Mouse (Mus musculus): Measurements from ENCODE around the gene Ooep. TPM values are rescaled to one million over a fixed set of nuclear protein-coding genes. Genes with fewer than 3 reads are reported as not detected.
"Not testable (repeated sequence)": the region's sequence is repeated elsewhere in the genome, so short reads cannot be mapped to it uniquely, and the experiment has no call there.

Gene Ooep
- polyA plus RNA-seq, 1 experiment = not detected

- H3K27ac ChIP-seq (replicated peaks; ENCODE audit: low read depth, low read length) = no peak overlapping the region
- H3K4me1 ChIP-seq (ENCODE audit: control insufficient read depth, insufficient read depth, insufficient read length, low read length) = no peaks in the 10 kb centered on the region
- H3K4me3 ChIP-seq (ENCODE audit: insufficient read depth, low read depth, low read length) = no peak overlapping the region
These were observed 3.6 kb downstream of the Ooep start for GRCm38 (mm10) chr9:78374885-78375389.

- H3K4me3 ChIP-seq (ENCODE audit: insufficient read depth, low read depth, low read length) = no peak overlapping the region
- H3K27ac ChIP-seq (replicated peaks; ENCODE audit: low read depth, low read length) = no peak overlapping the region
- no peaks in the 10 kb centered on the region for H3K4me1 ChIP-seq (ENCODE audit: control insufficient read depth, insufficient read depth, insufficient read length, low read length)
These were observed 4.1 kb downstream of the Ooep start for GRCm38 (mm10) chr9:78374397-78374796.

GRCm38 (mm10) chr9:78372827-78373504 is 5.6 kb downstream of the Ooep start:
- Histone ChIP-seq H3K4me1 (ENCODE audit: control insufficient read depth, insufficient read depth, insufficient read length, low read length) (no peaks in the 10 kb centered on the region), H3K4me3 (ENCODE audit: insufficient read depth, low read depth, low read length) (no peak overlapping the region), H3K27ac (replicated peaks; ENCODE audit: low read depth, low read length) (no peak overlapping the region)

- Histone ChIP-seq H3K4me3 (ENCODE audit: insufficient read depth, low read depth, low read length) (no peak overlapping the region), H3K4me1 (ENCODE audit: control insufficient read depth, insufficient read depth, insufficient read length, low read length) (no peaks in the 10 kb centered on the region), H3K27ac (replicated peaks; ENCODE audit: low read depth, low read length) (no peak overlapping the region)
These were observed 7.1 kb downstream of the Ooep start for GRCm38 (mm10) chr9:78371441-78371840.

DNA sequence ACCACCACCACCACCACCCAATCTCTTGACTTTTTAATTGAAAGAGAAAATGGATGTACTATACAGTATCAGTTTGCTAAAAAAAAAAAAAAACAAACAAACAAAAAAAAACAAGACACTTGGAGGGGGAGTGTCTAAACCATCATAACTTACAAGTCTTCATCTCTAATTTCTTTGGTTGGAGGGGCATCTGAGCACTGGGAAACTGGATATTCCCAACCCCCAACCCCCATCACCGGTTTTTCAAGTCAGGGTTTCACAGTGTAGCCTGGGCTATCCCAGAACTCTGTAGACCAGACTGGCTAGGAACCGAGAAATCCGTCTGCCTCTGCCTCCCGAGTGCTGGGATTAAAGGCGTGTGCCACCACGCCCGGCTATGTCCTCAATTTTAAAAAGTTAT is 8.7 kb downstream of the Ooep start:
- H3K4me1 ChIP-seq (ENCODE audit: control insufficient read depth, insufficient read depth, insufficient read length, low read length) = no peaks in the 10 kb centered on the region
- H3K27ac ChIP-seq (replicated peaks; ENCODE audit: low read depth, low read length) = no peak overlapping the region
- no peak overlapping the region for H3K4me3 ChIP-seq (ENCODE audit: insufficient read depth, low read depth, low read length)

GRCm38 (mm10) chr9:78369349-78369748 is 9.2 kb downstream of the Ooep start:
- Histone ChIP-seq H3K4me1 (ENCODE audit: control insufficient read depth, insufficient read depth, insufficient read length, low read length) (no peaks in the 10 kb centered on the region), H3K4me3 (ENCODE audit: insufficient read depth, low read depth, low read length) (no peak overlapping the region), H3K27ac (replicated peaks; ENCODE audit: low read depth, low read length) (no peak overlapping the region)

DNA sequence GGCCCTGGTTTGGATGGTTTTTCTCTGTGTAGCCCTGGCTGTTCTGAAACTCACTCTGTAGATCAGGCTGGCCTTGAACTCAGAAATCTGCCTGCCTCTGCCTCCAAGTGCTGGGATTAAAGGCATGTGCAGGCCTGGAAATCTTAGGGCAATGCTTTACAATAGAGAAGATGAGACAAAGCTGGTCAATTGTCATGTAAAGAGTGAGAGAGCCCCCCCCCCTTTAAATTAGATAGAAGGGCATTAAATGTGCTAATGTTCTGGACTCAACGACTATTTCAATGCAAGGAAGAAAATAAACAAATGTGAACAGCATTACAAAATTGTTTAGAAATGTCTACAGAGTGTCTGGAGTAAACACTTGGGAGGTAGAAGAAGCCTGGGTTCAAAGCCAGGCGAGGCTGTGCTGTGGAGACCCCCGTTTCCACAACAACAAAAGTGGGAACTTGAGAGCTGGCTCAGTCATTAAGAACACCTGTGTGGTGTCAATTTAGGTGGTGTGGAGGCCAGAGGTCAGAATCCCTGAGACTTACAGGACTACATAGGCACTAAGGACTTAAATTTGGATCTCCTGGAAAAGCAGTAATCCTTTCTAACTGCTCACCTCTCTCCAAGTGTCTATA is 9.7 kb downstream of the Ooep start:
- no peak overlapping the region for H3K4me3 ChIP-seq (ENCODE audit: insufficient read depth, low read depth, low read length)
- H3K27ac ChIP-seq (replicated peaks; ENCODE audit: low read depth, low read length) = no peak overlapping the region
- H3K4me1 ChIP-seq (ENCODE audit: control insufficient read depth, insufficient read depth, insufficient read length, low read length) = no peaks in the 10 kb centered on the region

DNA sequence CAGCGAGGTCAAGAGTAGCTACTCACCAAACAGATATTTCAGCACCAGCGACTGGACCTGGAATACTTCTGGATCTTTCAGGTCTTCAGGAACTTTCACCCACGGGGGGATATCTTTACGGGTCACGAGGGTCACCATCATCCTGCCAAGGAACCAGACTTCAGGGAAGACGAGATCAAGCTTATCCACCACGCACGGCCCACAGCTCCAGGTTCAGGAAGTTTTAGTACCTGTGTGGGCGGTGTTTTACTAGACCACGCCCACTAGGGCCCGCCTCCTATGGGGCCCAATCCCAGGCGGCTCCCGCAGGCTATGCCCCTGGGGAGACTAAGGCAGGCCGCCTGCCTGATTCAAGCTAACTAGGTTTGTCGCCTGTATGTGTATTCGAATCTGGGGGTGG is 10.6 kb downstream of the Ooep start, which contains the start of gene Dppa5a:
Dppa5a (minus strand) TSS at position 219 of the 400 bp plus-strand sequence.
- H3K27ac ChIP-seq (replicated peaks; ENCODE audit: low read depth, low read length) = not testable (repeated sequence)

DNA sequence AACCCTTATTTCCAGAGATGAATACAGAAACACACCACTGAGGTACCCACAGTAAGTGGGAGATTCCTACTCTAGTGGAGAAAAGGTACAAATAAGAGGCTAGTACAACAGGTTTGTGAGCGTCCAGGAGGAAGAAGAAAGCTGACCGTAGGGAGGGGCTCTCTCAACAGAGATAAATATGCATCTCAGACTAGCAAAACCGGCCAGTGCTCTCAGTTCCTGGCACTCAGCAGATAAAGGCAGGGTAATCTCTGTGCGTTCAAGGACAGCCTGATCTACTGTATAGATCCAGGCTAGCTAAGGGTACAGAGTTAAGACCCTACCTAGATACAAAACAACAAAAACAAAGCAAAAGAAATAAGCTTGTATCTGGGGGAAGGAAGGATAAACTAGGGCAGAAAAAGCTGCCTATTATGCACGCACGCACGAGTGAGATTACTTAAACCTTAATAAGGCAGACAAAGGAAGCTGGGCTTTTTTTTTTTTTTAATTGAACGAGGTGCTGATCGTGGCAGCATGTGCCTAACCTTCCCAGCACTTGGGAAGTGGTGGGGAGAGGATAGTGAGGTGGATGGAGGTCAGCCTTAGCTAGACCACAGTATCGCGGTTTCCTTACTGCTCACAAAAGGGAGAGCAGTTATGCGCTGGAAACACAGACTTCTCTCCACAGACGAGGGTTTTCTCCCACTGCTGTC is 12.5 kb downstream of the Ooep start:
- H3K4me3 ChIP-seq (ENCODE audit: insufficient read depth, low read depth, low read length) = no peak overlapping the region
- no peak overlapping the region for H3K27ac ChIP-seq (replicated peaks; ENCODE audit: low read depth, low read length)
- H3K4me1 ChIP-seq (ENCODE audit: control insufficient read depth, insufficient read depth, insufficient read length, low read length) = no peaks in the 10 kb centered on the region

More for the DNA sequence above, 10.6 kb downstream of the Ooep start, which contains the start of gene Dppa5a:
- H3K4me1 ChIP-seq (ENCODE audit: control insufficient read depth, insufficient read depth, insufficient read length, low read length); H3K4me3 ChIP-seq (ENCODE audit: insufficient read depth, low read depth, low read length): not testable (repeated sequence)

- no peak overlapping the region for H3K27ac ChIP-seq (replicated peaks; ENCODE audit: low read depth, low read length)
- H3K4me3 ChIP-seq (ENCODE audit: insufficient read depth, low read depth, low read length) = no peak overlapping the region
- H3K4me1 ChIP-seq (ENCODE audit: control insufficient read depth, insufficient read depth, insufficient read length, low read length) = no peaks in the 10 kb centered on the region
These were observed 13.8 kb downstream of the Ooep start for GRCm38 (mm10) chr9:78364701-78365100.

DNA sequence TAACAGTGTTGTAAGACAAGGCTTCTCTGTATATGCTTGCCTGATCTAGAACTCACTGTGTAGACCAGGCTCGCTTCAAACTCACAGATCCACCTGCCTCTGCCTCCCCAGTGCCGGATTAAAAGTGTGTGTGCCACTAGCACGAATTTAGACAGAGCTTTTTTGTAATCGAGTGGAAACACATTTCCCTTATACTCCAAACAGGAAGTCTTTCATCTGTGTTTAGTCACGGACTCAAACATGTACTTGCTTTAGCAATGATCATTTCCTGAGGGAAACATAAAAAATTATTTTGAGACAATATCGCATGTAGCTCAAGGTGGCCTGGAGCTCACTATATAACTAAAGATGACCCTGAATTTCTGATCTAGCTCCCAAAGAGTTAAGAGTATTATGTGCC is 15.2 kb downstream of the Ooep start:
- Histone ChIP-seq H3K4me1 (ENCODE audit: control insufficient read depth, insufficient read depth, insufficient read length, low read length) (no peaks in the 10 kb centered on the region), H3K4me3 (ENCODE audit: insufficient read depth, low read depth, low read length) (no peak overlapping the region), H3K27ac (replicated peaks; ENCODE audit: low read depth, low read length) (no peak overlapping the region)

- Histone ChIP-seq H3K4me1 (ENCODE audit: control insufficient read depth, insufficient read depth, insufficient read length, low read length) (no peaks in the 10 kb centered on the region), H3K4me3 (ENCODE audit: insufficient read depth, low read depth, low read length) (no peak overlapping the region), H3K27ac (replicated peaks; ENCODE audit: low read depth, low read length) (no peak overlapping the region)
These were observed 18.0 kb downstream of the Ooep start for GRCm38 (mm10) chr9:78360484-78360872.

DNA sequence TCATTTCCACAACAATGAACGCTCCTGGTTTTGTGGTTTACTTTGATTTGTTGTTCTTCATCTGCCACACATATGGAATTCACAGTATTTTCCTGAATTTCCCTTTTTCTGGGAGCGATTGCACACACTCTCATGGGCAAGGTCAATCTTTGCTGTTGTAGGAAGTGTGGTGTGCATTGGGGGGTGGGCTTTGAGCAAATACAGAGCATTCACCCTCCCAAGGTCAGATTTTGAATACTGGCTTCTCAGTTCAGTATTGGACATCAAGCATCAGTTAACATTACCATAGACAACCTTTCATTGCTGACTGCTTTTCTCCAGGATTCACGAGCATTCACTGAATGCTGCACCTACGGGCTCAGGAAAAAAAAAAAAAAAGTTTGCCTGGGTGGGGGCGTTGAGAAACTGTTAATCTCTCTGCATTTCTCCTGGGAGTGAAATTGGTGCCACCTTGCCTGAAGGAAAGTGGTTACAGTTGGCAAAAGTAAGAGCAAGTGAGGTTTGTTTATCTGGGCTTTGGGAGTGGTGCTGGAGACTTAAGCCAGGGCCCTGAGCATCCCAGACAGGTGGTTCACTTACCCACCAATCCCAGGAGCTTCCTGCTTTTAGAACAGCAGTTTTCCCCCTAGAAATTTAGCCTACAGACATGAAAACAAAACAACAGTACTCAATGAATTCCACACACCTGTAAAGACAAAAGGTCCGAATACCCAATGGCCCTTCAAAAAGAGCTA is 18.6 kb downstream of the Ooep start:
- H3K4me3 ChIP-seq (ENCODE audit: insufficient read depth, low read depth, low read length) = no peak overlapping the region
- no peaks in the 10 kb centered on the region for H3K4me1 ChIP-seq (ENCODE audit: control insufficient read depth, insufficient read depth, insufficient read length, low read length)
- no peak overlapping the region for H3K27ac ChIP-seq (replicated peaks; ENCODE audit: low read depth, low read length)

DNA sequence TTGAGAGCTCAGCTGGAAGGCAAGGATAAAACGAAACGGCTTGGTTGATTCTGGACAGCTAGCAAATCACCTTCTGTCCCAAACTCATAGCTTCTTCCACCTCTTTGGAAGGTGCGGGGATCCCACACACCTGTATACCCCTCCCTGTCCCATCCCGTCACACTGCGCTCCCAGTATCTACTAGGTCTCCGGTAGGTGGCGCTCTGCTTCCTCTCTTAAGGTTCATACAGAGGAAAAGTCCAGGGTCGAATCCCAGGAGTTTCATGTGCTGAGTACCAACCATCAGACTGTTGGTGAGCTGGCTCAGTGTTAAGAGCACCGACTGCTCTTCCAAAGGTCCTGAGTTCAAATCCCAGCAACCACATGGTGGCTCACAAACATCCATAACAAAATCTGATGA is 20.5 kb downstream of the Ooep start:
- H3K4me1 ChIP-seq (ENCODE audit: control insufficient read depth, insufficient read depth, insufficient read length, low read length) = no peaks in the 10 kb centered on the region
- no peak overlapping the region for H3K4me3 ChIP-seq (ENCODE audit: insufficient read depth, low read depth, low read length)
- no peak overlapping the region for H3K27ac ChIP-seq (replicated peaks; ENCODE audit: low read depth, low read length)

DNA sequence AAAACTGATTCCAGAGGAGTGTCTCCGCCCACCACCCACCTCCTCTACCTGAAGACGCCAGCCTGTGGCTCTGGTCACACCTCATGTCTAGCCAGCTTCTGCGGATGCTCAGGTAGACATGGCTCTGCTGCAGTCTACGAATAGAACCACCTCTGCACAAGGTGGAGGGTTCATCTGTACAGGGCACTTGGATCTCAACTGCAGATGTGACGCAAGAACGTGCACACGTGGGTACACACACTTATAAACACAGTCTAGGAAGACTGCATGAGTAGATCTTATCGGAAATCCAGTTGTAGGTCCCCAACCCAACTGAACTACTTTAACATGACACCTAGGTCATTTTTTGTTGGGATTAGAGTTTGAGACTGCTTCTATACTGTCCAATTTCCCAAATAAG is 22.9 kb downstream of the Ooep start, which contains the start of gene Gsta2:
Gsta2 (minus strand) TSS at position 178 of the 400 bp plus-strand sequence.
- no peak within 1 kb of the TSS for H3K4me3 ChIP-seq (ENCODE audit: insufficient read depth, low read depth, low read length)
- no peak within 1 kb of the TSS for H3K27ac ChIP-seq (replicated peaks; ENCODE audit: low read depth, low read length)
- no peaks in the 10 kb centered on the region for H3K4me1 ChIP-seq (ENCODE audit: control insufficient read depth, insufficient read depth, insufficient read length, low read length)
